In genomic region chr19:4094348-4094747, GRCm38 (mm10) we compare ENCODE assay signal across 24 mouse cellular contexts. TPM values are rescaled to one million over a fixed set of nuclear protein-coding genes. Genes with fewer than 3 reads are reported as not detected.
"Had no signal": no experiment of that assay in that cellular context is flagged by ENCODE, and none has a peak within 500 bp of the region (broad histone marks: within the 10 kb centered on the region; RNA-seq: fewer than 3 reads in every experiment).

No protein-coding gene starts in this region.

- H3K9me3 ChIP-seq: limb, embryonic 15.5 days; liver, embryonic 12.5 days; midbrain, embryonic 10.5 days; neural tube, embryonic 12.5 days; stomach, embryonic 15.5 days had no signal

- DNase-seq: kidney, postnatal 10 days; kidney, postnatal 4 days; lung, postnatal 36 days; midbrain, embryonic 14.5 days; retina, postnatal 1 day; right cerebral cortex, postnatal 4 days; thymus, adult 2 months; thymus, postnatal 25 days had no signal

- H3K36me3 ChIP-seq: limb, embryonic 15.5 days; midbrain, embryonic 10.5 days; neural tube, embryonic 12.5 days; stomach, embryonic 15.5 days had no signal

- H3K4me2 ChIP-seq: limb, embryonic 15.5 days; liver, embryonic 12.5 days; neural tube, embryonic 12.5 days; stomach, embryonic 15.5 days had no signal

- H3K9ac ChIP-seq: limb, embryonic 15.5 days; liver, embryonic 12.5 days; neural tube, embryonic 12.5 days; stomach, embryonic 15.5 days had no signal

- H3K4me3 ChIP-seq: left cerebral cortex, adult 2 months; limb, embryonic 15.5 days; liver, embryonic 12.5 days; midbrain, embryonic 10.5 days; neural tube, embryonic 12.5 days; stomach, embryonic 15.5 days had no signal

- H3K27ac ChIP-seq: left cerebral cortex, adult 2 months; limb, embryonic 15.5 days; liver, embryonic 12.5 days; midbrain, embryonic 10.5 days; neural tube, embryonic 12.5 days; stomach, embryonic 15.5 days had no signal

- ATAC-seq: liver, embryonic 12.5 days had no signal

- H3K27me3 ChIP-seq: stomach, embryonic 15.5 days had no signal

RNA-seq across cellular contexts. Expression of gene Cabp2, which starts 13.0 kb away (rescaled TPM):
- total RNA-seq: layer of hippocampus, adult 8-10 months; layer of hippocampus, postnatal 25 days; left cerebral cortex, adult 2 months; left cerebral cortex, postnatal 25 days; megakaryocyte, adult 5-6 weeks; neutrophil, adult 5-6 weeks had no signal
- polyA plus RNA-seq: kidney, embryonic 14.5 days; limb, embryonic 11.5 days; limb, embryonic 15.5 days; lung, embryonic 16.5 days; midbrain, embryonic 10.5 days; midbrain, embryonic 14.5 days; neural tube, embryonic 12.5 days; testis, adult 2 months; urinary bladder, adult 2 months had no signal

RNA-seq across cellular contexts. Expression of gene Gstp3, which starts 35.0 kb away (rescaled TPM):
- total RNA-seq: layer of hippocampus, adult 8-10 months; layer of hippocampus, postnatal 25 days; left cerebral cortex, adult 2 months; left cerebral cortex, postnatal 25 days had no signal
- polyA plus RNA-seq: midbrain, embryonic 14.5 days; neural tube, embryonic 12.5 days; testis, adult 2 months had no signal
